In the genomic region with DNA sequence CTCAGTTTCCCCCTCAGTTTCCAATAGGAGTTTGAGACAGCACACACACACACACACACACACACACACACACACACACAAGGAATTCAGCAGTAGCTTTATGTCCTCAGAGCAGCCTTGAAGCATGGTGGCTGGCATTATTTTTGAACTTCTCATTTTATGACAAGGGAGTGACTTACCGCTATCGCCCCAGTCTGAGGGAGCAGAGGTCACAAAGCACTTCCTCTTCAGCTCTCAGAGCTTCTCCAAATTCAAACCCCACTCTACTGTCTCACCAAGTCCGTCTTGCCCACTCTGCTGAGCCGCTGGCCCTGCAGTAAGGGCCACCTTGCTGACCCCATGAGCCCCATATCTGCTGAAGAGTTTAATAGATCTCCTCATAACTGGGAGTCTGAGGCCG, we compare ENCODE assay signal across 26 mouse cellular contexts. TPM values are rescaled to one million over a fixed set of nuclear protein-coding genes. Genes with fewer than 3 reads are reported as not detected.
DNase-seq lines count a peak whose midpoint lies in the region; ATAC-seq lines count a peak whose summit lies in the region.
"Had no signal": no experiment of that assay in that cellular context is flagged by ENCODE, and none has a peak within 500 bp of the region (broad histone marks: within the 10 kb centered on the region; RNA-seq: fewer than 3 reads in every experiment).

No protein-coding gene starts in this region.

- WGBS in intestine, embryonic 16.5 days, result 63% methylated on average over 5 of the region's 5 CpGs

- H3K36me3 ChIP-seq in intestine, embryonic 16.5 days (ENCODE audit: control insufficient read depth, insufficient read depth, low read length), result no peaks in the 10 kb centered on the region
- H3K36me3 ChIP-seq: embryonic facial prominence, embryonic 13.5 days; heart, embryonic 15.5 days; hindbrain, embryonic 10.5 days; midbrain, embryonic 13.5 days had no signal

- H3K4me1 ChIP-seq in intestine, embryonic 16.5 days (ENCODE audit: control insufficient read depth, insufficient read depth, low read length), result peaks cover 8% of the 10 kb centered on the region; the same call in 1 of the 2 replicates
- H3K4me1 ChIP-seq: embryonic facial prominence, embryonic 13.5 days; heart, embryonic 15.5 days; midbrain, embryonic 13.5 days had no signal

- peak; percentile 27 for DNase-seq in lung, postnatal 25 days (ENCODE audit: low spot score)
- DNase-seq in lung, postnatal 14 days, result no peak
- peak; percentile 80 for DNase-seq in MEL-GATA-1-ER (ENCODE audit: extremely low read depth, low read depth)
- no peak for DNase-seq in gastrocnemius, postnatal 10 days
- DNase-seq in gastrocnemius, postnatal 36 days, result no peak
- no peak for DNase-seq in left cerebral cortex, adult 9 months (ENCODE audit: low spot score in 2 of 2)
- DNase-seq: adrenal gland, adult 2 months; cerebellum, adult 2 months; forebrain, postnatal 0 days; gastrocnemius, adult 2 months; right cerebral cortex, adult 18-20 months; thymus, postnatal 25 days had no signal

- intact Hi-C loops in gastrocnemius, postnatal 36 days (cut with DNase I), result no loop called here

- no peak overlapping the region for H3K4me2 ChIP-seq in intestine, embryonic 16.5 days (ENCODE audit: low read depth, low read length)
- H3K4me2 ChIP-seq: embryonic facial prominence, embryonic 13.5 days; heart, embryonic 15.5 days; midbrain, embryonic 13.5 days had no signal

- no peaks in the 10 kb centered on the region for H3K9me3 ChIP-seq in intestine, embryonic 16.5 days (ENCODE audit: control insufficient read depth, low read length)
- H3K9me3 ChIP-seq: embryonic facial prominence, embryonic 13.5 days; heart, embryonic 15.5 days; hindbrain, embryonic 10.5 days; midbrain, embryonic 13.5 days had no signal

- H3K4me3 ChIP-seq in intestine, embryonic 16.5 days (ENCODE audit: low read length), result no peak overlapping the region
- H3K4me3 ChIP-seq: embryonic facial prominence, embryonic 13.5 days; gastrocnemius, adult 2 months; heart, adult 2 months; heart, embryonic 15.5 days; hindbrain, embryonic 10.5 days; layer of hippocampus, adult 2 months; midbrain, embryonic 13.5 days had no signal

- no peak overlapping the region for H3K9ac ChIP-seq in intestine, embryonic 16.5 days (ENCODE audit: low read depth, low read length)
- H3K9ac ChIP-seq: embryonic facial prominence, embryonic 13.5 days; forebrain, postnatal 0 days; heart, embryonic 15.5 days; midbrain, embryonic 13.5 days had no signal

- no peaks in the 10 kb centered on the region for H3K27me3 ChIP-seq in intestine, embryonic 16.5 days (replicated peaks; ENCODE audit: control insufficient read depth, insufficient read depth, low read length)
- H3K27me3 ChIP-seq: embryonic facial prominence, embryonic 13.5 days; heart, embryonic 15.5 days; midbrain, embryonic 13.5 days had no signal

- ATAC-seq in intestine, embryonic 16.5 days, result peak; percentile 82
- ATAC-seq in neutrophil, adult 5-6 weeks (ENCODE audit: extremely low read depth, insufficient number of reproducible peaks, low FRiP score, poor library complexity, severe bottlenecking), result peak; percentile 86
- ATAC-seq: forebrain, postnatal 0 days; midbrain, embryonic 13.5 days had no signal

- H3K27ac ChIP-seq in intestine, embryonic 16.5 days (ENCODE audit: low read length), result no peak overlapping the region
- H3K27ac ChIP-seq: embryonic facial prominence, embryonic 13.5 days; gastrocnemius, adult 2 months; heart, adult 2 months; heart, embryonic 15.5 days; hindbrain, embryonic 10.5 days; layer of hippocampus, adult 2 months; midbrain, embryonic 13.5 days had no signal

RNA-seq across cellular contexts. Expression of a gene that starts 1.6 kb away (rescaled TPM):
- polyA plus RNA-seq in intestine, embryonic 16.5 days (2015; fragmentation: Nextera tagmentation; extraction: Ambion mirVana), result not detected in 2 replicates
- not detected in 2 replicates for total RNA-seq in neutrophil, adult 5-6 weeks (2017)
- not detected for total RNA-seq in gastrocnemius, postnatal 10 days (2021)
- under 1 TPM in 1 of 2 experiments, not detected in 1; 0.37 TPM for total RNA-seq in gastrocnemius, postnatal 36 days (2021)
- total RNA-seq: forebrain, postnatal 0 days; gastrocnemius, adult 2 months; heart, adult 2 months; layer of hippocampus, adult 2 months; left cerebral cortex, postnatal 10 days had no signal
- polyA plus RNA-seq: adrenal gland, adult 2 months; cerebellum, adult 2 months; cortical plate, adult 2 months; embryonic facial prominence, embryonic 13.5 days; forebrain, postnatal 0 days; heart, adult 2 months; heart, embryonic 15.5 days; intestine, embryonic 14.5 days; midbrain, embryonic 13.5 days had no signal

RNA-seq across cellular contexts. Expression of a gene that starts 33.8 kb away (rescaled TPM):
- 1,882 and 2,067 TPM in 2 replicates for polyA plus RNA-seq in intestine, embryonic 16.5 days (2015; fragmentation: Nextera tagmentation; extraction: Ambion mirVana)
- 334 and 375 TPM in 2 replicates for total RNA-seq in neutrophil, adult 5-6 weeks (2017)
- 100 to 1,000 TPM; 469 to 474 TPM for total RNA-seq in gastrocnemius, postnatal 10 days (2021)
- 100 to 1,000 TPM; 104 to 128 TPM for total RNA-seq in gastrocnemius, postnatal 36 days (2021)

RNA-seq across cellular contexts. Expression of a gene that starts 53.9 kb away (rescaled TPM):
- polyA plus RNA-seq in intestine, embryonic 16.5 days (2015; fragmentation: Nextera tagmentation; extraction: Ambion mirVana), result 1.1 and 1.6 TPM in 2 replicates
- not detected in 2 replicates for total RNA-seq in neutrophil, adult 5-6 weeks (2017)
- not detected for total RNA-seq in gastrocnemius, postnatal 10 days (2021)
- total RNA-seq in gastrocnemius, postnatal 36 days (2021), result not detected
- total RNA-seq: adrenal gland, adult 2 months; forebrain, postnatal 0 days; gastrocnemius, adult 2 months; heart, adult 2 months; layer of hippocampus, adult 2 months; left cerebral cortex, postnatal 10 days had no signal
- polyA plus RNA-seq: adrenal gland, adult 2 months; cerebellum, adult 2 months; cortical plate, adult 2 months; embryonic facial prominence, embryonic 13.5 days; forebrain, postnatal 0 days; heart, adult 2 months; heart, embryonic 15.5 days; hindbrain, embryonic 10.5 days; intestine, embryonic 14.5 days; kidney, embryonic 16.5 days; limb, embryonic 14.5 days; midbrain, embryonic 13.5 days; testis, adult 2 months had no signal

Comparison
In these comparisons a context has a peak if more than half of its experiments do, and no peak if none do; other contexts are left out.
1. DNase-seq: peak in lung, postnatal 25 days (single experiment) and MEL-GATA-1-ER (single experiment); none in lung, postnatal 14 days (single experiment), gastrocnemius, postnatal 10 days (single experiment), gastrocnemius, postnatal 36 days (0 of 2) and left cerebral cortex, adult 9 months (0 of 2).